Mouse (Mus musculus): Measurements from ENCODE around the gene Krtap4-6.

DNA sequence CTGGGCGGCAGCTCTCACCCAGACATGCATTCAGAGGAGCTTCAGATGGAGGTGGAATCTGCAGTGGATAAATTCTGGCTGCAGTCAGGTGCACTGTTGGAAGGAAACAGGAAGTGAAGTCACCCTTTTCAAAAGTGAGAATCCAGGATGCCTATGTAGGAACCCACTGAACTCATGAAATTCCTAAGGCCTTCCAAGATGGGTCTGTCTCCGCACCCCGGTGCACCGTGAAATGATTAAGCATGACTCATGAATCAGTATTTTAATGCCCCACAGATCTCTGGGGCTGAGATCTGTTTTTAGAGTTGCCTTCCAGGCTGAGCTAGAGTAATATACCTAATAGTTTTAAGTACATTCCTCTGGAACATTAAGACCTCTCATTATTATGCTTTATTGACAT lies 6.5 kb downstream of the Krtap4-6 start:
- TF ChIP-seq CTCF (IDR thresholded peaks at IDR 0.05; ENCODE audit: low read depth, low read length) (no peak), POLR2A (IDR thresholded peaks at IDR 0.05; ENCODE audit: insufficient read depth, low read length) (no peak), EP300 (IDR thresholded peaks at IDR 0.05; ENCODE audit: insufficient read depth, low read depth, low read length) (no peak)

Measured in ES-Bruce4 (cell line).